In genomic region chr9:42533041-42533440, GRCm38 (mm10) we compare ENCODE assay signal across 14 mouse cellular contexts. TPM values are rescaled to one million over a fixed set of nuclear protein-coding genes. Genes with fewer than 3 reads are reported as not detected.
A peak's percentile ranks its signal among the peaks of the same experiment; 100 is the strongest.
DNase-seq lines count a peak whose midpoint lies in the region; ATAC-seq and TF ChIP-seq lines count a peak whose summit lies in the region.
"Had no signal": no experiment of that assay in that cellular context is flagged by ENCODE, and none has a peak within 500 bp of the region (broad histone marks: within the 10 kb centered on the region; RNA-seq: fewer than 3 reads in every experiment).

No protein-coding gene starts in this region.

- H3K4me1 ChIP-seq in hindbrain, embryonic 14.5 days (replicated peaks; ENCODE audit: control insufficient read depth, insufficient read depth, low read length): peaks cover 28% of the 10 kb centered on the region
- peaks cover 17% of the 10 kb centered on the region for H3K4me1 ChIP-seq in hindbrain, postnatal 0 days (ENCODE audit: insufficient read depth, low read length)

- H3K27me3 ChIP-seq in hindbrain, embryonic 14.5 days (ENCODE audit: control insufficient read depth, insufficient read depth, low read length): no peaks in the 10 kb centered on the region
- no peaks in the 10 kb centered on the region for H3K27me3 ChIP-seq in hindbrain, postnatal 0 days (ENCODE audit: insufficient read depth, low read length)
- H3K27me3 ChIP-seq: liver, embryonic 13.5 days had no signal

- peak; percentile 35 to 40 for DNase-seq in cerebellum, postnatal 10 days
- DNase-seq in cerebellum, adult 18-20 months: no peak
- no peak for DNase-seq in hindbrain, embryonic 14.5 days (ENCODE audit: low spot score)
- no peak for DNase-seq in hindbrain, postnatal 0 days (ENCODE audit: low spot score)
- peak; percentile 21 for DNase-seq in thymus, postnatal 0 days (ENCODE audit: low spot score)
- no peak for DNase-seq in thymus, adult 18-20 months
- no peak for DNase-seq in layer of hippocampus, postnatal 25 days (ENCODE audit: extremely low spot score in 1 of 2, low spot score in 1 of 2)
- DNase-seq in urinary bladder, adult 2 months (ENCODE audit: low spot score): no peak
- DNase-seq: adrenal gland, postnatal 10 days; gastrocnemius, postnatal 25 days; kidney, adult 11 months; liver, embryonic 13.5 days; spleen, adult 18-20 months had no signal

- no peaks in the 10 kb centered on the region for H3K36me3 ChIP-seq in hindbrain, embryonic 14.5 days (replicated peaks; ENCODE audit: control insufficient read depth, insufficient read depth)
- no peaks in the 10 kb centered on the region for H3K36me3 ChIP-seq in hindbrain, postnatal 0 days (ENCODE audit: insufficient read depth, low read length)
- H3K36me3 ChIP-seq: heart, embryonic 12.5 days; liver, embryonic 13.5 days had no signal

- 20% methylated on average over 6 of the region's 6 CpGs for WGBS in hindbrain, embryonic 14.5 days
- 17% methylated on average over 6 of the region's 6 CpGs for WGBS in hindbrain, postnatal 0 days

- H3K27ac ChIP-seq in hindbrain, embryonic 14.5 days: peak overlapping the region; percentile 32; the same call in 1 of the 2 replicates
- no peak overlapping the region; the same call in 1 of the 2 replicates for H3K27ac ChIP-seq in hindbrain, postnatal 0 days
- H3K27ac ChIP-seq: liver, embryonic 13.5 days had no signal

- H3K4me3 ChIP-seq in hindbrain, embryonic 14.5 days (replicated peaks; ENCODE audit: low read length): no peak overlapping the region
- no peak overlapping the region for H3K4me3 ChIP-seq in hindbrain, postnatal 0 days (ENCODE audit: low read length)
- H3K4me3 ChIP-seq: heart, embryonic 12.5 days; liver, embryonic 13.5 days had no signal

- ATAC-seq in hindbrain, embryonic 14.5 days (ENCODE audit: low FRiP score): no peak
- no peak for ATAC-seq in hindbrain, postnatal 0 days

- H3K9me3 ChIP-seq in hindbrain, embryonic 14.5 days (ENCODE audit: control insufficient read depth, low read length): no peaks in the 10 kb centered on the region
- no peaks in the 10 kb centered on the region for H3K9me3 ChIP-seq in hindbrain, postnatal 0 days (ENCODE audit: low read length)
- H3K9me3 ChIP-seq: heart, embryonic 12.5 days; liver, embryonic 13.5 days had no signal

- H3K9ac ChIP-seq in hindbrain, embryonic 14.5 days: no peak overlapping the region
- no peak overlapping the region for H3K9ac ChIP-seq in hindbrain, postnatal 0 days (replicated peaks; ENCODE audit: low read length)
- H3K9ac ChIP-seq: heart, embryonic 12.5 days; liver, embryonic 13.5 days had no signal

- TF ChIP-seq CTCF in hindbrain, postnatal 0 days (IDR thresholded peaks at IDR 0.05; ENCODE audit: low read depth): no peak

- H3K4me2 ChIP-seq in hindbrain, embryonic 14.5 days (replicated peaks): no peak overlapping the region
- no peak overlapping the region for H3K4me2 ChIP-seq in hindbrain, postnatal 0 days (ENCODE audit: low read depth, low read length)
- H3K4me2 ChIP-seq: heart, embryonic 12.5 days; liver, embryonic 13.5 days had no signal

RNA-seq across cellular contexts. Expression of gene Tbcel, which starts 25.4 kb away (rescaled TPM):
- polyA plus RNA-seq in hindbrain, embryonic 14.5 days (2014; fragmentation: Nextera tagmentation; extraction: Ambion mirVana): 5.9 and 6.1 TPM in 2 replicates
- 19.7 and 22.6 TPM in 2 replicates for total RNA-seq in hindbrain, postnatal 0 days (2014; rRNA removed)
- 3.8 and 4.1 TPM in 2 replicates for polyA plus RNA-seq in hindbrain, postnatal 0 days (2015; fragmentation: Nextera tagmentation; extraction: Ambion mirVana)
- 11.3 and 13.0 TPM in 2 replicates for polyA plus RNA-seq in thymus, postnatal 0 days (2015; fragmentation: Nextera tagmentation; extraction: Ambion mirVana)
- total RNA-seq in layer of hippocampus, postnatal 25 days (2021): 10 to 100 TPM; 57.2 to 57.6 TPM
- 19.9 and 22.6 TPM in 2 replicates for polyA plus RNA-seq in urinary bladder, adult 2 months (2012; rRNA removed)

Comparison
In these comparisons a context has a peak if more than half of its experiments do, and no peak if none do; other contexts are left out.
1. DNase-seq: peak in cerebellum, postnatal 10 days (2 of 2) and thymus, postnatal 0 days (single experiment); none in cerebellum, adult 18-20 months (0 of 2), hindbrain, embryonic 14.5 days (single experiment), hindbrain, postnatal 0 days (single experiment), thymus, adult 18-20 months (0 of 2), layer of hippocampus, postnatal 25 days (0 of 2) and urinary bladder, adult 2 months (single experiment).